Mouse (Mus musculus) lung, postnatal 0 days (tissue): ENCODE results near the gene Sds.

ENCODE experiments used
- CTCF ChIP-seq: IDR thresholded peaks from 2 replicates; pipeline ENCODE4 v1.5.1; 2016; ENCODE audit warnings: antibody characterized with exemption, mild to moderate bottlenecking
- EP300 ChIP-seq: IDR thresholded peaks from 2 replicates; pipeline ENCODE4 v1.6.1; 2016; ENCODE audit warnings: antibody characterized with exemption, mild to moderate bottlenecking, control low read depth

DNA sequence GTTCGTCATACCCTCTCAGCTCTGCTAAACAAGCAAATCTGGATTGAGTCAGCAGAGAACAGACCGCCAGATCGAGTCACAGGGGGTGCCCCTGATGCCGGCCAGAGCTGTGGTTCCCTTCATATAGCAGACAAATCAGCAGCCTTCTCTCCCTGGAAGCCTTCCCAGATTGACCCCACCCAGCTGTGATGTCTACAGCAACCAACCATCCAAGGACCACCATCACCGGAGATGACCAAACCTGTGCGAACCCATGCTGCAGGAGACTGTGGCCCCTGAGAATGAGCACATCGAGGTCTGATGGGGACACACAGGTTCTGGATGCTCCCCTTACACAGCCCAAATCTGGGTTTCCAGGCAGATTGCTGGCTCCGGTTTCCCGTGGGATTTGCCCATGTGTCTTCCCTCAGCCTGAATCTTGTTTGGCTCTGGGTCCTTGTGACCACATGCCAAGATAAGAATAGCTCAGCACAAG, 25.9 kb downstream of the Sds start:
- TF ChIP-seq CTCF = no peak
- no peak for TF ChIP-seq EP300
